Mouse (Mus musculus) cerebellum, postnatal 10 days (tissue): ENCODE data around the gene Ndel1.

Experiments
- DNase-seq, 2 experiments: peaks; one replicate each; pipeline ENCODE4 v3.0.0; 2021; ENCODE audit warnings: mixed read lengths in 2 of 2

The Ndel1 gene

DNA sequence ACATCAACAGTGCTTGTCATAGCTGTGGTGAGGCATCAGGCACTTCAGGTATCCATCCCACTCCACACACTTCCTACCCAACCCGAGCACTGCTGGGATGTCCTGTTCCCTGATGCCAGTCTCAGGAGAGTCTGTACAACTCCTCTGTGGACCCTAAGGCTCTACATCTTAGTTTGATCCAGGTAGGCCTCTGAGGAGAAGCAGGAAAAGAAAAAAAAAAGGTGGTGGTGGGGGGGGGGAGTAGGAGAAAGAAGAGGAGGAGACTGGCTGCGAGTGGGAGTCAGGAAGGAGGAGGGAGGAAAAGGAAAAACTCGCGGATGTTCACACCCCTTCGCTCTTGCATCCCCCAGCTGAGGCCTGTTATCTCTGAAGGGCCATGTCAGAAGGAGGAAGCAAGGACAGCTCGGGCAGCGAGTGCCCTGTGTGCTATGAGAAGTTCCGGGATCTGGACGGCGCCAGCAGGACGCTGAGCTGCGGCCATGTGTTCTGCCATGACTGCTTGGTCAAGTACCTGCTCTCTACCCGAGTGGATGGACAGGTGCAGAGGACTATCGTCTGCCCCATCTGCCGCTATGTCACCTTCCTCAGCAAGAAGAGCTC lies 20.7 kb upstream of the Ndel1 start:
- DNase-seq = no peak

DNA sequence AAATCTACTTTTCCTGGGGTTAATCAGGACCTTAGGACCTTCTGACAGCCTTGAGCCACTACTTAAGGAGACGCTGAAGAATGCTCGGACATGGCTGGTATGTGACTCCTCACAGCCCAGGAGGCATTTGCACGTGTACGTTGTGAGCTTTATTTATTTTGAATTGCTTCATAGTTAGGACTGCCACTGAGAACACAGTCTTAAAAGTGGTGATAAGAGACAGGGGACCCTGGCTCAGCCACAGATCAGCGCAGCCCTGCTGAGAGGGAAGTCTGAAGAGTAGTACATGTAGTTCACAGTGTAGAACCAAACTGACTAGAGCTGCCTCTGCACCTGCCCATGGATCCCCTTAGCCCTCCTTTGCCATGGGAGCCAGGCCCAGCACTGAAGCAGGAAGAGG lies 20.2 kb upstream of the Ndel1 start:
- no peak for DNase-seq

DNA sequence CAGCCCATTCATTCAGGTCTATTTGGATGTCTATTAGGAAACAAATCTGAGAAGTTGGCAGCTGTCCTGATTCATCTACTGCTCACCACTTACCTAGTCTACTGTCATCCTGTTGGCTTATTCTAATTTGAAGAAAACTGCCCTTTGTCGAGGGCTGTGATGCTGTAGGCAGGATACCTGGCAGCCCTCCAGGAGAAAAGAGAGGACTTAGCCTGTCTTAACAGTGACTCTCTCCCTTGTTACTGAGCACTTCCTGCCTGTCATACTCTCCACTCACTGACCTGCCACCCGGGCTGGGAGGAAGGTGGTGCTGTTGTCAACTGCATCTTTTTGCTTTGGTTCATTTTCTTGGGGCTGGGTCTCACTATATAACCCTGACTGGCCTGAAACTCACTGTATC lies 19.0 kb upstream of the Ndel1 start:
- DNase-seq = peak; percentile 37 to 51

DNA sequence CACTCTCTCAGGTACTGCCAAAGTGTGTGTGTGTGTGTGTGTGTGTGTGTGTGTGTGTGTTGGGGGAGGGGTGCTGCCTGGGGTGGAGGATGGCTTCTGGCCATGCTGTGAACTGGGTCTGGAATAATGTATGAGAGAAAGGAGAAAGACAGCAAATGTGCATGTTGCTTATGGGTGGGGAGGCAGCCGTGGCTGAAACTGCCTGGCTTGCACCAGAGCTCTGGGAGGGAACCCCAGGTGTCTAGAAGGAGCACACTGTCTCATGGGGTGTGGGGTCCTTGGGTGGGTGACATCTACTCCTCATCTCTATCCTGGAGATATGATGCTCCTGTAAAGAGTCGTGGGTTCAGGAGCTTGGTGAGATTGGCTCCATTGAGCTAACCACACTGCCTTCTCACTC lies 17.0 kb upstream of the Ndel1 start:
- DNase-seq = peak; percentile 28 to 43

DNA sequence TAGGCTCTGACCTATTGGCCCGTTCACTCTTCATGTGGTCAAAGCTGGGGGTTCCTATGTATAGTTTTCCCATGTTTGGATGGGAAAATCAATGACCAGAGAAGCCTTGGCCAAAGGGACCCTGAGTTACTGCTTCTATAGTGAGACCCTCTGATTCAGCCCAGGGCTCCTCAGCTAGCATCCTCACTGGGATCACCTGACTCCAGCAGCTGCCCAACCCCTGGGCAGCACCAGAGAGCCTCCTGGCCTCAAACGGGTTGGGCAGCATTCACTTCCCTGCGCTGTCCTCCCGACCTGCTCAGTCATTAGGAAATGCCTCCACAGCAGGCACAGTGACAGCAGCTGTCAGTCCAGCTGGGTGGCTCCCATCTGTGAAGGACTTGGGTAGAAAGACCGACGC lies 16.6 kb upstream of the Ndel1 start, which contains the start of gene Rnf222:
Rnf222 (plus strand) TSS at position 301 of the 400 bp plus-strand sequence.
- DNase-seq = no peak

DNA sequence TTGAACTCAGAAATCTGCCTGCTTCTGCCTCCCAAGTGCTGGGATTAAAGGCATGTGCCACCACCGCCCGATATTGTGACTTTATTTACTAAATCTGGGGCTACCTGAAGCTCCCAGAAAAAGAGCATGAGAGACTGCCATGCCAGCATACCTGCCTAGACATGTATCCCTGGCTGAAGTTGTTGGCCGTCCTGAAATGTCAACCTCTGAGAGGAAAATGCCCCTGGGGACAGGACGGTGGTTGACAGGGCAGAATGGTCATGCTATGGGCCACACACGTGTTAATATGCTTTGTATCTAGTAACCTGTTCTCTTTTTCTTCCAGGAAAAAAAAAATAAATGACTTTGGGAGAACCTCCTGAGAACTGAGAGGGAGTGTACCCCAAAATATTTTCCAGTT lies 14.4 kb upstream of the Ndel1 start:
- DNase-seq = no peak

DNA sequence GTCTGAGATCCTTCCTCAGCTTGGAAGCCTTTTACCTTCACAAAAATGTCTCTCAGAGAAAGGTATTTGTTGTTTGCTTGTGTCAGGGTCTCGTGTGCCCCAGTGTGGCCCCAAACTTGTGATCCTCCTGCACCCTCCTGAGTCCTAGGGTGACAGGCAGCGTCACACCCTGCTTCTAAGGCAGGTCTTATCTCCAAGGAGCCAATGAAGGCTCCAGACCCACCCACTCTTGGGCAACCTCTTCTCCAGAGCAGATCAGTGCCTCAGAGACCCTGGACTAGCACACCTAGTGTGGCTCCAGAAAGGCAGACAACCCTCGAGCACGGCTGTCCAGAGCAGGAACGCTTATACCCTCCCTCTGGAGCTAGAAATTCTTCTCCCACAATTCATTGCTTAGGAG lies 12.7 kb upstream of the Ndel1 start:
- DNase-seq = no peak

DNA sequence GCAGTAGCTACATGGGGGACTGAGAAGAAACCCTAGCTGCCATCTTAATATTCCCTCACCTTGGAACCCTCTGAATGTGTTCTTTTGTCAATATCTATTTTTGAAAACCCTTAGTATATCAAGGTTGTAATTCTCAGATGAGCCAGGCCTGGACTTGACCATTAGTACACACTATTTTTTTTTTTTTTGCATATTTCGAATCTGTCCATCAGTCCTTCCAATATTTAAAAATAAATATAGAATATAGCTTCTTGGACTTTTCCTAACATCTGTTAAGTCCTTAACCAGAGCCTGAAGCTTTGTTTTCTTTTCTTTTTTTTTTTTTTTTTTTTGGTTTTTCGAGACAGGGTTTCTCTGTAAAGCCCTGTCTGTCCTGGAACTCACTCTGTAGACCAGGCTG lies 12.2 kb upstream of the Ndel1 start:
- DNase-seq = no peak

DNA sequence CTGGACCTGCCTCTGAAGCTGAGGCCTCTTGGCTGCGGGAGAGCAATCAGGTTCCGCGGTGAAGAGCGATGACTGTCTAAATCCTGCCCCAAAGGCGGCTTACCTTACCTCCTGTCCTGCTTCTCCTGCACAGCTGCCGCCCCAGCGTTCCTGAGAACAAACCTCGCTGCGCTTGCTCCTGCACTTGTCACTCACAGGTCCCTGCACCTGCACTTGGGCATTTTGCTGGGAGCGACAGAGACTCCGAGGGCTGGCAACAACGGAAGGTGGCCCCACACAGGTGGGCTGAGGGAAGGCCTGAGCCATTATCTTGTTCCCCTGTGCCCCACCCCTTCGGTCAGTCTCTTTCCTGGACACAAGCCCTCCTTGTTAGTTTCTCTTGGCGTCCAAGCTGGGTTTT lies 10.4 kb upstream of the Ndel1 start:
- DNase-seq = no peak

DNA sequence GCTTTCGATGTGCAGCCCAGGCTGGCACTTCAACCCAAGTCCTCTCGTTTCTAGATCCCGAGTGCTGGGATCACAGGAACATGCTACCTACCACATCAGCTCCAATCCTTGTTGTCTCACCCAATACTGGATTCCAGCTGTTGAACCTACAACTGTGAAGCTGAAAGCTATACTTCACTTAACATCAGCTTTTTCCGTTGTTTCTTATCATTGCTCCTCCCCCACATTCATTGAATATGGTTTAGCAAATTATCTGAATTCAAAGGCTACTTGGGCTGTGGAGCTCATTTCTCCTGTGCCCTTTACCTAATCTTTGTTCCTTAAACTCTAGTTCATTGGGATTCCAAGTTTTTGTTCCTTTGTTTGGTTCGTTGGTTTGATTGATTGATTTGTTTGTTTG lies 7.2 kb upstream of the Ndel1 start:
- no peak for DNase-seq

DNA sequence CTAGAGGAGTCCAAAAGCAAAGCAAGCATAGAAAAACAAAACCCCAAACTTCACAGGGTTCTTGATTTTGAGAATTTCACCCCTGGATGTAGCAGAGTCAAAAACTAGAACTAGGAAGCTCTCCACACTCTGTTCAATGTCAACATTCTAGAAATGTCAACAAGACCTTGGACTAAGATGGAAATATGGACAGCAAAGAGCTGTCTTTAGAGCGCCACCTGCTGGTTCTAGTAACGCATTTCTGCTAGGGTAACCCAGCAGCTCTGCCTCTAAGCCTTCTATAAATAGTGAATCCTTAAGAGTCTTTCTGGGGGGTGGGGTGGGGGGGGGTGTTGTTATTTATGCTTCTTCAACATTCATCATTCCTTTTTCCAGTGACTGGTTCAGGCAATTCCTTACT lies 3.2 kb upstream of the Ndel1 start:
- DNase-seq = peak; percentile 80 to 86

DNA sequence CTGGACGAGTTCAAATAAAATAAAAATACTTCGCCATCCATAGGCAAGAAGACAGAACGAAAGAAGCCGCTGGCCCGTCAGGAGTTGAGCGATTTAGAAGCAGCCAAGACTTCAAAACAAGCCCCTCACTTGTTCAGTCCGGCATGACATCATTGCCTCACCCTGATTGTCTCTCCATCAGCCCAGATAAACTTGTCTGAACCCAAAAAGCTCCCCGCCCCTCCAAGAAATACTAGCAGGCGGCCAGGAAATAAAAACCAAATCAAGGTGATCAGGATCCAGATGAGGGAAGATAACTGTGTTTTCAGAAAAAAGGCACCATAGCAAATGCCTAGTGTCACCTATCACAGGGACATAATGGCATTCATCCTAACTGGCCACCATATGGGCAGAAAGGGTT lies 381 bp downstream of the Ndel1 start:
- no peak for DNase-seq

DNA sequence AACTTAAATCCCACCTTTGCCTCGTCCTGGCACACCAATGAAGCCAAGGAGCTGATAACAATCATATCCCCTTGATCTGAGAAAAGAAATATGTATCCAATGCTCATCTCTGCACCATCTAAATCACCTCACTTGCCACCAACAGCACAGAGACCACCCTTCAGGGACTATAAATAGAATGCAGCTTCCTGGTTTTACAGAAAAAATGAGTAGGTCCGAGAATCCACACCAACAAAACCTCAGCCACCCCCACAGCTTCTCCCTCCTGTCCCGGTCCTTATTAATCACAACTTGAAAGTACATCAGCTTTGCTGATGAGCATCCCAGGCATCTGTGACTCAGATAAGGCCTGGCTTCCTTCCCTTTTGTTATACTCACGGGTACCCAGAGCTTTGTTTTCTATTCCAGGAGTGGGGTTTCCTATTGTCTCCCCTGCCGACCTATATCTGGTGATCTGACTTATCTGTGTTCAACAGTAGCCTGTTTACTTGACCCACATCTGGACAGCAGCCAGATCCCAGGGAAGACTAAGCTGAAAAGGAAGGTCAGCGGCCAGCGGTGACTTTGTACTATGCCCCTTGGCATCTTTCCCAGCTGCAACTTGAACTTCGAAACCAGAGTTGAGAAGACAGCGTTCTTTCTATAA lies 7.0 kb downstream of the Ndel1 start:
- DNase-seq = peak; percentile 17 to 23

DNA sequence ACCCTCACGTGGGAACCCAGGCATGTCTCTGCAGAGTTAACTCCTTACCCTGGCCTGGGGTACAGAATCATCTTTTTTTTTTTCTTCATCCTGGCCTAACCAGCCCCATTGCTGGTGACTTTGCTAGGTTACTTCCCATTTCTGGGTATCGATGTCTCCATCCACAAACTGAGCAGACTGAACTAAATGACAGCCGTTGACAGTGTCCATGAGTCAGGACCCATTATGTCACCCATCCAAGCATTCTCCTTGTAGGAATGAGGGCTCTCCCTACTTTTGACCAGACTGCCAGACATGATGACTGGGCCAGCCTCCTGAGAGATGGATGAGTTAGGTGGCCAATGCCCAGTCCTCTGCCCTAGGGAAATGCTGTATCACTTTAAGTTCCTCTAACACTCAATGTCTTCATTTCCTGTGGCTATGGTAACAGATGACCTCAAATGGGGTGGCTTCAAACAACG lies 8.0 kb downstream of the Ndel1 start:
- DNase-seq = no peak

DNA sequence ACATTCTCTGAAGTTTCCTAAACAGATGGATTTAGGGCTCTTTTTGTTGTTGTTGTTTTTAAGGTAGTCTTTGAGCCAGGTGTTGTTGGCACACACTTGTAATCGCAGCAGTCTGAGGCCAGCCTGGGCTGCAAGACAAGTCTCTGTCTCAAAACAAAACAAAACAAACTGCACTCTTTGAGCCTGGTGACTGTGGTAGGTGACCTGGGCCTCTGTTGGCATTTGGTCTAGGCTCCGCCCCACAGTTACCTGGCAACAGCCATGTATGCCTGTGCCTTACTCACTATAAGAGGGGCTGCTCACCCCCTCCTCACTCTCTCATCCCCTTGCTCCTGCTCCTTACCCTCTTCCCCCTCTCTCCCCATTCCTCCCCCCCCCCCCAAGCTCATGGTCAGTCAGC lies 9.4 kb downstream of the Ndel1 start:
- DNase-seq = no peak

DNA sequence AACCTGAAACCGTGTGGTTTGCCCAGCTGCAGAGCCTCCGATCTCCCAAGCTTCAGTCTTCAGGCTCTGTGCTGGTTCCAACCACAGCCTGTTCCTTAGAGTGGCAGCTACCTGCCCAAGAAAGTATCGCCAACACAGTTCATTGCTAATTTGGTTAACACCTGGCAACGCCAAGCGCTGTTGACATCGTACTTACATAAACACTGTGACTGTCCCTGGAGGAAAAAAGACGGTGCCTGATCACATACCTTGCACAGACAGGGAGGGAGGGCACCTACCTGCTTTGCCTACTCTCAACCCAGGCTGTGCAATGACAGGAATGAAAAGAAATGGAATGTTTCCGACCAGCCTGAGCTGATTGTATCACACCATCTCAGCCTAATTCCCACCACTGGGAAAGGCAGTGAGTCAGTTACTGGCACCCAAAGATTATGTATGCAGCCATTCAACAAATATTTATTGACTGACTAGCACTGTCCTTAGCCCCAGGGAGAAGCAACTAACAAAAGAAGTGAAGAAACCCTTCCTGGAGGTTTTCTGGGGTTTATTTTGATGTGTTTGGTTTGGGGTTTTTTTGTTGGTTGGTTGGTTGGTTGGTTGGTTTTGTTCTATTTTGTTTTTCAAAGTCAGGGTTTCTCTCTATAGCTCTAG lies 11.6 kb downstream of the Ndel1 start:
- DNase-seq = no peak

DNA sequence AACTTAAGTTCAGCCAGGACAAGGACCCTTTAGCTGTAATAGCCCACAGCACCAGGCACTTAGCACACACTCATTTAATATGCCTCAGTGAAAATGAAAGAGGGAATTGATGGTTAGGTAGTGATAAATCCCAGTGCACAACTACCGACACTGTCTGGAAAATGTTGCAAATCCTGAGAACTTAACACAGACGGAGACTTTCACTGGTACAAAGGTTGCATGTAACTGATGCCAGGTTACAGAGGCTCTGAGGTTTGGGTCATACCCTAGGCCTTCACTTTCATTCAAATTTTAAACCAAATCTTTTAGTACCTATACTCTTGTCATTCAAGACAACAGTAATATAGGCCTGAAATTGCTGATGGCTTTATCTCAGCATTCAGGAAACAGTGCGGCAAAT lies 14.3 kb downstream of the Ndel1 start:
- DNase-seq = no peak

DNA sequence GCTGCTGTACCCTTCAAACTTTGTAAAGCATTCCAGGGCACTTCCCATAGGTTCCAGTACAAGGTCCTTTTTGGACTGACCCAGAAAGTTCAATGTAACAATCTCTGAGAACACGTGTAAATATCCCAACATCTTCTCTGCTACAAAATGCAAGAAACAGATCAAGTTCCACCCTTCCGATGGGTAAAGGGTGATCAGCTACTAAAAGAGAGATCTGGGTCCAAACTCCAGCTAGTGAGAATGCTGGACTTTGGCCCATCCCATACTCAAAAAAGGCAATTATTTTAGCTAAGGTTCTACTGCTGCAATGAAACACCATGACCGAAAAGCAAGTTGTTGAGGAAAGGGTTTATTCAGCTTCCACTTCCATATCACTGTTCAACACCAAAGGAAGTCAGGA lies 17.0 kb downstream of the Ndel1 start:
- DNase-seq = no peak

DNA sequence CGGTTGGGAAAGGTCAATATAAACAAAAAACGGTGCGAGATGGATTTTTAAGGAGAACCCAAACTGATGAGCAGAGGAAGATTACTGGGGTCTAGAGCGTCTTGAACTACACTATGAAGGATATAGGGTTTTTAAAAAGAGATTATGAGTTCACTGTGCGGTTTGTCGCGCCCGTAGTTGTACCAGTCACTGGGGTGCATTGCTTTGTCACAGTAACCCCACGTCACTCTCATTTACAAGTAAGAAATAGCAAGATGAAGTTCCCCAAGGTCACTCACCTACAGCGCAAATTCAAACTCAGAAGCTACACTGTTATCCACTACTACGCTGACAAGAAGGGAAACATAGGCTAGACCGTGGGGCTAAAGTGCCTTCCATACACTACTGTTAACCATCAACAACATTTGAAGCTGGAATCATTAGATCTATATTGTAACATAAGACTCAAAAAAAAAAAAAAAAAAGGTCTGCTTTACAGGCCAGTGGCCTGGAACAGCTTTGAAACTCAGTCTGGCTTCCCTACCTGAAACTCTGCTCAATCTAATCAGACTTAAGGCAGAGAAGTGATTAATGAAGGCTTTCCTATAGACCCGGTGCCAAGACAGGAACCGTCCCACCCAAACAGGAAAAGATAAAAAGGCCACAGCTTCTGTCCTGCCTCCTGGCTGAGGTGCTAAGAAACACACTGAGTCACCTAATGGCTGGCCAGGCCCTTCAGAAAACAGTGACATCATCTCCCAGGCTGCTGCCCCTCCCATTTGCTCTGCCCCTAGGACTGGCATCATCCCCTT lies 17.9 kb downstream of the Ndel1 start:
- DNase-seq = peak; percentile 16 to 20

DNA sequence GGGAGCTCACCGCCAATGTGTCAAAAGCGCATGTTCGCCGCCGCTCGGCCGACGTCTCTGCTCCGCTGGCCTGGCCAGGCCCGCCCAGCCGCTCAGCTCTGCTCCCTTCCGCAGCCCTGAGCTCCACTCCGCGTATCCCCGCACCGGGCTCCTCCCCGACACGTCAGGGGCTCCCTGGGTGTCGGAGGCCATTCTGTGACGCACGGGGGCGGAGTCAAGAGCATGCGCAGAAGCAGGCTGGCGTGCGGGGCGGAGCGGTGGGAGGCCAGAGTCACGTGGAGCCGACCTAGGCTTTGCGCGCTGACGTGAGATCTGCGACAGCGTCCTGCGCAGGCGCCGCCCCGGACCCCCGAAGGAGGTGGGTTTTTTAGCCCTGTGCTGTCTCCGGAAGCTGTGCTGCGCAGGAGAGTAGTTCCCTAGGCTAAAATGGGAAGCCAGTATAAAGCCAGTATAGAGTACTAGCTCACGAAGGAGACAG lies 18.7 kb downstream of the Ndel1 start:
- DNase-seq = peak; percentile 100

DNA sequence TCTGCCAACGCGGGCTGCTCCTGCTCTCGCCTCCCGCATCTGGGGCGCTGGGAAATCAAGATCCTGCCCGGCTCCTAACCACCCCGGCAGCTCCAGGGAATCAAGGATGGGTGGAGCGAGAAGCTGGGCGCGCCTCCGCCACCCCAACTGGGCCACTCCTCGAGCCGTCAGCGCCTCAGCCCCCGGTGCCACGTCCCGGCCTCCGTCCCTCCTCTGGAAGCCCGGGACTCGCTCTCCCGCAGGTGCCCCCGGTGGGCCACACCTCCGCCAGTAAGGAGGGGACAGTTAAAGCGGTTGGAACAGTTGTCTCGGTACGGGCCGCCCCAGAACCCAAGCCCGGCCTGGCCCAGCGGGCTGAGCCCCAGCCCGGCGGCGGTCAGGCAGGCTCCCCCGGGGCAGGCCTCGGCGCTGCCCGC lies 19.2 kb downstream of the Ndel1 start:
- DNase-seq = peak in 1 of 2 experiments; percentile 73

DNA sequence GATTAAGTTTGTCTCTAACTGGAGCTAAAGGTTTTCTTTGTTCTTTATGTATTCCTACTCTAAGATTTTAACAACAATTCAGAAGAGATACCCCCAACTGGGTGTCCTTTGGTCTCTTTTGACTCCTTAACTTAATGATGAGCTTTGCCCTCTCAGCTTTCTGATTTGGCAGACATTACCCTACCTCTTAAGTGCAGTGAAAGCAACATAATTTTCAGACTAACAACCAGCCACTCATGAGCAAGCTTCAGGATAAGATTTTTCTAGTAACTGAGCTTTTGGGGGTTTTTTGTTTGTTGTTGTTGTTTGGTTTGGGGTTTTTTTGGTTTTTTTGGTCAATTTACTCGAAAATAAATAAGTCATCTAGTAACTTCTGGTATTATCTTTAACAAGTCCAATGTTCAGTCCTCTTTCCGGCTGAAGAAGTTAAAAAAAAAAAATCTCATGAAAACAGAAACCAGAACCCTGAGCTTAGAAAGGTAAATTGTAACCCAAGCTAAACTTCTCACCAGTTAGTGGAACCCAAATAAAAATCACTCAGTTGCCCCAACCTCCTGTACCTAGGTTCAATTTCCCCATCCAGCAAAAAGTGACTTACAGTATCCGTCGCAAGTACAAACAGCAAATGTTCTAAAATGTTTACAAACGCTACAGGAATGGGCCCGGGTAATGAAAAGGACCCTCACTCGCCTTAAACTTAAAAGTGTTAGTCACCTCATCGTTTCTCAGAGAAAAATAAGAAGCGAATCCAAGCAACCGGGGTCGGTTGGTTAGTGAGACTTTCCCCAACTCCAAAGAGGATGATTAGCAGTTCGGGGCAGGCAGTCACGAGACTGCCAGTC lies 19.8 kb downstream of the Ndel1 start:
- DNase-seq = no peak
